Mouse (Mus musculus) olfactory bulb, adult 2 months (tissue): Measurements from ENCODE around the gene Pus10.

Experiments
- CTCF ChIP-seq: fragments of 200-500 bp; IDR thresholded peaks from 2 replicates; pipeline ENCODE4 v1.5.1; 2012; ENCODE audit warnings: low read depth, mild to moderate bottlenecking, low read length, moderate library complexity; ENCODE audit not compliant: insufficient read depth
- POLR2A ChIP-seq: fragments of 200-500 bp; IDR thresholded peaks from 2 replicates; pipeline ENCODE4 v1.6.1; 2012; ENCODE audit warnings: mild to moderate bottlenecking, low read depth, low read length, moderate library complexity; ENCODE audit not compliant: insufficient read depth

DNA sequence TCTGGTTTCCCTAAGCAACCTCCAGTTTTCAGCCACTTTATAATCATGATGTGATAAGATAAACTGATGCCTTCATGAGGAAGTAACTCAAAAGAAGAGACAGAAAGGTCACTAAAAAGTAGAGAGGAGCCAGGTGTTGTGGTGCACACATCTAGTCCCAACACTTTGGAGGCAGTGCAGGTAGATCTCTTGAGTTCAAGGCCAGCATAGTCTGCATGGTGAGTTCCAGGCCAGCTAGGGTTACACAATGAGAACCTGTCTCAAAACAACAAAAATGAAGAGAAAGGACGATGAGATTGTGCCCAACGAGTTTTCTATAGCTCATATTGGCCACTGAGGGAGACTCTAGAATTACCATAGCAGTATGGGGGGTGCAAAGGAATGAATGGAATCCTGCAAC lies 33.1 kb downstream of the Pus10 start:
- TF ChIP-seq CTCF = no peak
- TF ChIP-seq POLR2A = no peak
